In the genomic region with DNA sequence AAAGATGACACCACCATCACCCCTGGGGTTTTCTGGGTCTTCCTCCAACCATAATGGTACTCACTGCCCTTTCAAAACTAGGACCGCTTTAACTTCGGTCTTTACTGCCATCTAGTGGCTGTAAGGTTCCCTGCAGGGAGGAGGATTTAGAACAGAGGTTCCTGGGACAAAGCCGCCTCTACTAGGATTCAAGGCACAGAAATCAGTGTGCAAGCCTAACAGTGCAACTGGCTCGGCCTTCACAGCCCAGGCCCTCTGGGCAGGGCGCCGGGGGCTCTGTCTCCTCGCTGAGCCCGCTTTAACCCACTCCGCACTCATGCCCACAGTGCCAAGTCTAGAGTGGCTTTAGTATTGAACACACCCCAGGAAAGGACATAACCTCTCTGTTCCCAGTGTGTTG, we compare ENCODE assay signal across 8 mouse cellular contexts. TPM values are rescaled to one million over a fixed set of nuclear protein-coding genes. Genes with fewer than 3 reads are reported as not detected.
DNase-seq lines count a peak whose midpoint lies in the region; ATAC-seq and TF ChIP-seq lines count a peak whose summit lies in the region.

No protein-coding gene starts in this region.

- intact Hi-C loops in heart, postnatal 25 days (cut with DNase I): loop anchor here (1.0 kb wide), 2 partner anchors 139 to 171 kb away; partner anchors contain the start of gene Mgat5b
- intact Hi-C loops in left cerebral cortex, postnatal 10 days (cut with DNase I): loop anchor here (2.0 to 5.0 kb wide), 3 partner anchors 138 to 415 kb away; partner anchors contain the start of gene Mgat5b

- H3K9me3 ChIP-seq in forebrain, embryonic 15.5 days: no peaks in the 10 kb centered on the region
- H3K9me3 ChIP-seq in hindbrain, postnatal 0 days (ENCODE audit: low read length): no peaks in the 10 kb centered on the region
- H3K9me3 ChIP-seq in midbrain, embryonic 14.5 days (ENCODE audit: control insufficient read depth, low read length): no peaks in the 10 kb centered on the region

- no peak overlapping the region for H3K4me3 ChIP-seq in forebrain, embryonic 15.5 days
- H3K4me3 ChIP-seq in hindbrain, postnatal 0 days (ENCODE audit: low read length): no peak overlapping the region
- H3K4me3 ChIP-seq in midbrain, embryonic 14.5 days (replicated peaks; ENCODE audit: low read depth, low read length): no peak overlapping the region

- 11% methylated on average over 9 of the region's 9 CpGs for WGBS in forebrain, embryonic 15.5 days
- WGBS in hindbrain, postnatal 0 days: 7% methylated on average over 9 of the region's 9 CpGs
- 9% methylated on average over 9 of the region's 9 CpGs for WGBS in midbrain, embryonic 14.5 days

- peaks cover 33% of the 10 kb centered on the region for H3K4me1 ChIP-seq in forebrain, embryonic 15.5 days
- peaks cover 4% of the 10 kb centered on the region; the same call in 1 of the 2 replicates for H3K4me1 ChIP-seq in hindbrain, postnatal 0 days (ENCODE audit: insufficient read depth, low read length)
- peaks cover 11% of the 10 kb centered on the region for H3K4me1 ChIP-seq in midbrain, embryonic 14.5 days (ENCODE audit: control insufficient read depth, insufficient read depth, low read length)

- no peaks in the 10 kb centered on the region for H3K27me3 ChIP-seq in forebrain, embryonic 15.5 days
- no peaks in the 10 kb centered on the region for H3K27me3 ChIP-seq in hindbrain, postnatal 0 days (ENCODE audit: insufficient read depth, low read length)
- H3K27me3 ChIP-seq in midbrain, embryonic 14.5 days (ENCODE audit: control insufficient read depth, insufficient read depth, low read length): no peaks in the 10 kb centered on the region

- no peak overlapping the region; the same call in 1 of the 2 replicates for H3K4me2 ChIP-seq in forebrain, embryonic 15.5 days (replicated peaks)
- no peak overlapping the region for H3K4me2 ChIP-seq in hindbrain, postnatal 0 days (ENCODE audit: low read depth, low read length)
- no peak overlapping the region for H3K4me2 ChIP-seq in midbrain, embryonic 14.5 days (ENCODE audit: low read length)

- DNase-seq in heart, adult 18-20 months: peak; percentile 70 to 87
- no peak for DNase-seq in heart, postnatal 25 days (ENCODE audit: low spot score)
- peak; percentile 67 for DNase-seq in cerebellum, adult 11-12 months
- peak; percentile 93 for DNase-seq in hindbrain, postnatal 0 days (ENCODE audit: low spot score)
- peak; percentile 65 to 81 for DNase-seq in left cerebral cortex, postnatal 10 days (ENCODE audit: extremely low spot score in 1 of 2, low spot score in 2 of 2)
- DNase-seq in midbrain, embryonic 14.5 days: peak; percentile 94
- peak; percentile 17 to 35 for DNase-seq in spleen, postnatal 36 days (ENCODE audit: low spot score in 2 of 2)

- ATAC-seq in forebrain, embryonic 15.5 days (replicated peaks): peak; percentile 68
- peak; percentile 65; the same call in 1 of the 2 replicates for ATAC-seq in hindbrain, postnatal 0 days
- peak; percentile 57; the same call in 1 of the 2 replicates for ATAC-seq in midbrain, embryonic 14.5 days (ENCODE audit: low FRiP score, low TSS enrichment)

- H3K36me3 ChIP-seq in forebrain, embryonic 15.5 days: no peaks in the 10 kb centered on the region
- H3K36me3 ChIP-seq in hindbrain, postnatal 0 days (ENCODE audit: insufficient read depth, low read length): no peaks in the 10 kb centered on the region
- no peaks in the 10 kb centered on the region for H3K36me3 ChIP-seq in midbrain, embryonic 14.5 days (ENCODE audit: control insufficient read depth, insufficient read depth, low read length)

- H3K9ac ChIP-seq in forebrain, embryonic 15.5 days (replicated peaks): peak overlapping the region; percentile 32
- no peak overlapping the region for H3K9ac ChIP-seq in hindbrain, postnatal 0 days (replicated peaks; ENCODE audit: low read length)
- no peak overlapping the region; the same call in 1 of the 2 replicates for H3K9ac ChIP-seq in midbrain, embryonic 14.5 days (replicated peaks; ENCODE audit: low read length)

- H3K27ac ChIP-seq in forebrain, embryonic 15.5 days (replicated peaks): peak overlapping the region; percentile 84
- H3K27ac ChIP-seq in hindbrain, postnatal 0 days: peak overlapping the region; percentile 60
- H3K27ac ChIP-seq in midbrain, embryonic 14.5 days (replicated peaks; ENCODE audit: low read depth, low read length): peak overlapping the region; percentile 78

- TF ChIP-seq CTCF in hindbrain, postnatal 0 days (IDR thresholded peaks at IDR 0.05; ENCODE audit: low read depth): peak; percentile 92

RNA-seq across cellular contexts. Expression of gene Sec14l1, which starts 58.0 kb away (rescaled TPM):
- 10 to 100 TPM; 86.8 to 98.2 TPM for total RNA-seq in heart, adult 18-20 months (2021)
- 10 to 100 TPM; 71.7 to 74.1 TPM for total RNA-seq in heart, postnatal 25 days (2021)
- 69.4 and 76.8 TPM in 2 replicates for polyA plus RNA-seq in forebrain, embryonic 15.5 days (2015; fragmentation: Nextera tagmentation; extraction: Ambion mirVana)
- total RNA-seq in hindbrain, postnatal 0 days (2014; rRNA removed): 69.1 and 74.1 TPM in 2 replicates
- polyA plus RNA-seq in hindbrain, postnatal 0 days (2015; fragmentation: Nextera tagmentation; extraction: Ambion mirVana): 47.0 and 47.3 TPM in 2 replicates
- total RNA-seq in left cerebral cortex, postnatal 10 days (2021): 100 to 1,000 TPM; 144 to 145 TPM
- polyA plus RNA-seq in midbrain, embryonic 14.5 days (2014; fragmentation: Nextera tagmentation; extraction: Ambion mirVana): 48.7 and 58.1 TPM in 2 replicates
